Mouse (Mus musculus) kidney, embryonic 15.5 days (tissue): ENCODE measurements around the gene Bmper. TPM values are rescaled to one million over a fixed set of nuclear protein-coding genes. Genes with fewer than 3 reads are reported as not detected.
A peak's percentile ranks its signal among the peaks of the same experiment; 100 is the strongest.

Experiments
- ATAC-seq: fragments of 200-750 bp; cut with Nextera tagmentation; replicated peaks from 2 replicates; pipeline ENCODE4 v1.8.0; 2017; ENCODE audit warnings: moderate TSS enrichment; ENCODE audit not compliant: low FRiP score
- H3K27ac ChIP-seq: fragments of 300-500 bp; sonication (generic); 2 replicates; pipeline ENCODE4 v1.5.1; 2015; ENCODE audit warnings: mild to moderate bottlenecking, inconsistent platforms
- H3K27me3 ChIP-seq: fragments of 300-500 bp; sonication (generic); 2 replicates; pipeline ENCODE4 v1.6.1; 2015; ENCODE audit warnings: inconsistent platforms
- H3K36me3 ChIP-seq: fragments of 300-500 bp; sonication (generic); 2 replicates; pipeline ENCODE4 v1.6.1; 2015; ENCODE audit warnings: inconsistent platforms
- H3K4me1 ChIP-seq: fragments of 300-500 bp; sonication (generic); 2 replicates; pipeline ENCODE4 v1.6.1; 2015; ENCODE audit warnings: inconsistent platforms
- H3K4me2 ChIP-seq: fragments of 300-500 bp; sonication (generic); 2 replicates; pipeline ENCODE4 v1.6.1; 2015; ENCODE audit warnings: moderate library complexity, mild to moderate bottlenecking, inconsistent platforms
- H3K4me3 ChIP-seq: fragments of 300-500 bp; sonication (generic); replicated peaks from 2 replicates; pipeline ENCODE4 v1.5.1; 2015; ENCODE audit warnings: mild to moderate bottlenecking, inconsistent platforms
- H3K9ac ChIP-seq: fragments of 300-500 bp; sonication (generic); 2 replicates; pipeline ENCODE4 v1.6.1; 2015; ENCODE audit warnings: mild to moderate bottlenecking, inconsistent platforms
- H3K9me3 ChIP-seq: fragments of 300-500 bp; sonication (generic); replicated peaks from 2 replicates; pipeline ENCODE4 v1.6.1; 2016; ENCODE audit warnings: inconsistent platforms
- WGBS: fragments of 180-500 bp; shearing (Covaris S2); methylation state at CpG from one replicate; pipeline ENCODE4 v1.1.7; 2015; ENCODE audit warnings: mixed read lengths; 5-methylcytosine and 5-hydroxymethylcytosine counted together
- polyA plus RNA-seq: library from polyadenylated mRNA; unstranded; fragments of >200 nt; fragmentation: Nextera tagmentation; extraction: Ambion mirVana; gene quantifications from 2 replicates; pipeline ENCODE4 v1.2.1, GENCODE M21; 2015

Gene Bmper
- polyA plus RNA-seq, 1 experiment from 2014 or later = 23.5 TPM

GRCm38 (mm10) chr9:23352396-23352795 is 129.5 kb downstream of the Bmper start:
- Histone ChIP-seq H3K4me1 (no peaks in the 10 kb centered on the region), H3K27ac (no peak overlapping the region), H3K4me3 (no peak overlapping the region), H3K36me3 (no peaks in the 10 kb centered on the region), H3K9me3 (no peaks in the 10 kb centered on the region), H3K9ac (no peak overlapping the region), H3K27me3 (no peaks in the 10 kb centered on the region), H3K4me2 (no peak overlapping the region)
- WGBS = 93% methylated on average over 2 of the region's 2 CpGs
- no peak for ATAC-seq

- no peaks in the 10 kb centered on the region for H3K27me3 ChIP-seq
- no peak for ATAC-seq
- H3K4me1 ChIP-seq = no peaks in the 10 kb centered on the region
- H3K9me3 ChIP-seq = no peaks in the 10 kb centered on the region
- WGBS = 32% methylated on average over 5 of the region's 5 CpGs
- H3K27ac ChIP-seq = no peak overlapping the region
- H3K4me3 ChIP-seq = no peak overlapping the region
- H3K4me2 ChIP-seq = no peak overlapping the region
- H3K36me3 ChIP-seq = no peaks in the 10 kb centered on the region
- no peak overlapping the region for H3K9ac ChIP-seq
Observed at GRCm38 (mm10) chr9:23354201-23354820, 131.4 kb downstream of the Bmper start.

DNA sequence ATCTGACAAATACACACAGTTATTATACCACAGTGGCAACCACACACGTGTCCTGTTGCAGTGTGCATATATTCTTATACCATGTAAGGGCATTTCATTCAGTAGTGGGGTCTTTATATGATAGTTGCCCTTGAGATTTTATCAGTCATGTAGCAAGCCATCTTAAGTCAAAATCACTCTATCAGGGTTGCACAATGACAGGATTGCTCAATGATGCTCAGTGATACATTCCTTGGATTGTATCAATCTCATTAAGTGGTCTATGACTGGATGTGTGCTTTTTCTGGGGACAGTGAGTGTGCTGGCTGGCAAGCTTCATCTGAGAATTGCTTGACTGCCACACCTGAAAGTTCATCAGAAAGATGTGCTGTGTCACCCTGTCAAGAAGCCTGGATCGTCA is 135.2 kb downstream of the Bmper start:
- no peaks in the 10 kb centered on the region for H3K36me3 ChIP-seq
- no peak for ATAC-seq
- WGBS = 94% methylated on average over 2 of the region's 2 CpGs

GRCm38 (mm10) chr9:23363139-23363538 is 140.3 kb downstream of the Bmper start:
- no peak overlapping the region for H3K27ac ChIP-seq
- 0 out of 2 replicates have a peak, but pooled peaks have one; percentile 25 for ATAC-seq
- 42% methylated on average over 2 of the region's 2 CpGs for WGBS
- H3K4me2 ChIP-seq = no peak overlapping the region
- H3K9ac ChIP-seq = no peak overlapping the region
- H3K27me3 ChIP-seq = no peaks in the 10 kb centered on the region
- H3K4me1 ChIP-seq = no peaks in the 10 kb centered on the region
- H3K9me3 ChIP-seq = no peaks in the 10 kb centered on the region
- no peaks in the 10 kb centered on the region for H3K36me3 ChIP-seq
- no peak overlapping the region for H3K4me3 ChIP-seq

More for the DNA sequence above, 135.2 kb downstream of the Bmper start:
- Histone ChIP-seq H3K4me2 (no peak overlapping the region), H3K9ac (no peak overlapping the region), H3K9me3 (no peaks in the 10 kb centered on the region), H3K27ac (no peak overlapping the region), H3K4me3 (no peak overlapping the region), H3K27me3 (no peaks in the 10 kb centered on the region), H3K4me1 (no peaks in the 10 kb centered on the region)

GRCm38 (mm10) chr9:23363540-23363939 is 140.7 kb downstream of the Bmper start:
- no peaks in the 10 kb centered on the region for H3K27me3 ChIP-seq
- H3K9me3 ChIP-seq = no peaks in the 10 kb centered on the region
- H3K9ac ChIP-seq = no peak overlapping the region
- no peaks in the 10 kb centered on the region for H3K36me3 ChIP-seq
- no peak for ATAC-seq
- no peak overlapping the region for H3K4me2 ChIP-seq
- no peaks in the 10 kb centered on the region for H3K4me1 ChIP-seq
- no peak overlapping the region for H3K27ac ChIP-seq
- no peak overlapping the region for H3K4me3 ChIP-seq
- WGBS = 64% methylated on average over 7 of the region's 7 CpGs

GRCm38 (mm10) chr9:23364047-23364446 is 141.2 kb downstream of the Bmper start:
- no peak overlapping the region for H3K9ac ChIP-seq
- 83% methylated on average over 2 of the region's 2 CpGs for WGBS
- no peaks in the 10 kb centered on the region for H3K36me3 ChIP-seq
- no peak overlapping the region for H3K4me2 ChIP-seq
- H3K4me1 ChIP-seq = no peaks in the 10 kb centered on the region
- ATAC-seq = no peak
- no peak overlapping the region for H3K4me3 ChIP-seq
- H3K9me3 ChIP-seq = no peaks in the 10 kb centered on the region
- no peak overlapping the region for H3K27ac ChIP-seq
- H3K27me3 ChIP-seq = no peaks in the 10 kb centered on the region

- H3K4me1 ChIP-seq = no peaks in the 10 kb centered on the region
- H3K4me2 ChIP-seq = no peak overlapping the region
- no peak overlapping the region for H3K4me3 ChIP-seq
- no peak overlapping the region for H3K9ac ChIP-seq
- H3K27me3 ChIP-seq = no peaks in the 10 kb centered on the region
- no peak overlapping the region for H3K27ac ChIP-seq
- no peaks in the 10 kb centered on the region for H3K36me3 ChIP-seq
- no peak for ATAC-seq
- no peaks in the 10 kb centered on the region for H3K9me3 ChIP-seq
Observed at GRCm38 (mm10) chr9:23368124-23368523, 145.2 kb downstream of the Bmper start.

DNA sequence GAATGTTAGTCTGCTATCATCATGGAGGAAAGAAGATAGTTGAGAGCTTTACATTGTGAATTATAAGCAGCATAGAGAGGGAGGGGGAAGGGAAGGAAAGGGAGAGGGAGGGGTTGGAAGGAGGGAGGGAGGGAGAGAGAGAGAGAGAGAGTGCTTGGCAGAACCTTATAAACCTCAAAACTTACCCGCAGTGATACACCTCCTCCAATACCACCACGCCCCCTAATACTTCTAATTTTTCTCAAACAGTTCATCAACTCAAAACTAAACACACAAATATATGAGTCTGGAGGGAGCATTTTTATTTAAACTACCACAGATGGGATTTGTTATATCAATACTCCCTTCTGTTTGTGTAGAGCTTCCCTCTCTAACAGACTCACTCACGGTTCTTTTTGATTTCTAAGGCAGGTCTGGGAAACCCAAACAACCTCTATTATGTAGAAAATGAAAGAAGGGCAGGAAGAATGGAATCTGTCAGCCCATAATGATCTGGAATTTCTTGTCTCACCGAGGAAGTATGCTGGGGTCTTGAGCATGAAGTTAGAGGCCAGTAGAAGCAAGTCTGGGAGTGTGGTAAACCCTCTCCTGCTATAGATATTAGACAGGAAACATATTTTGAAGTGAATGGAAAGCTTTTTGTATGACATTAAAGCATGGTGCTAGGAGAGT is 152.0 kb downstream of the Bmper start:
- Histone ChIP-seq H3K4me3 (no peak overlapping the region), H3K9me3 (no peaks in the 10 kb centered on the region), H3K36me3 (no peaks in the 10 kb centered on the region), H3K4me1 (0 out of 2 replicates have a peak, but pooled peaks cover 6% of the 10 kb centered on the region), H3K9ac (no peak overlapping the region), H3K4me2 (no peak overlapping the region), H3K27ac (no peak overlapping the region), H3K27me3 (no peaks in the 10 kb centered on the region)
- 66% methylated on average over 4 of the region's 4 CpGs for WGBS
- no peak for ATAC-seq

GRCm38 (mm10) chr9:23377831-23378730 is 155.2 kb downstream of the Bmper start:
- Histone ChIP-seq H3K36me3 (no peaks in the 10 kb centered on the region), H3K27me3 (no peaks in the 10 kb centered on the region), H3K4me1 (0 out of 2 replicates have a peak, but pooled peaks cover 10% of the 10 kb centered on the region), H3K4me2 (no peak overlapping the region), H3K9me3 (no peaks in the 10 kb centered on the region), H3K27ac (no peak overlapping the region), H3K4me3 (no peak overlapping the region), H3K9ac (no peak overlapping the region)
- no peak for ATAC-seq
- WGBS = 71% methylated on average over 5 of the region's 5 CpGs

- H3K4me1 ChIP-seq = 0 out of 2 replicates have a peak, but pooled peaks cover 10% of the 10 kb centered on the region
- no peak overlapping the region for H3K9ac ChIP-seq
- WGBS = 41% methylated on average over 6 of the region's 6 CpGs
- no peak; the same call in 1 of the 2 replicates for ATAC-seq
- no peaks in the 10 kb centered on the region for H3K9me3 ChIP-seq
- no peak overlapping the region for H3K4me3 ChIP-seq
- no peak overlapping the region for H3K4me2 ChIP-seq
- H3K36me3 ChIP-seq = no peaks in the 10 kb centered on the region
- H3K27ac ChIP-seq = no peak overlapping the region
- H3K27me3 ChIP-seq = no peaks in the 10 kb centered on the region
Observed at GRCm38 (mm10) chr9:23378731-23379170, 155.9 kb downstream of the Bmper start.

- Histone ChIP-seq H3K4me1 (peaks cover 18% of the 10 kb centered on the region), H3K27ac (no peak overlapping the region), H3K27me3 (no peaks in the 10 kb centered on the region), H3K4me3 (no peak overlapping the region), H3K9me3 (no peaks in the 10 kb centered on the region), H3K4me2 (no peak overlapping the region), H3K36me3 (no peaks in the 10 kb centered on the region), H3K9ac (no peak overlapping the region)
- WGBS = 52% methylated on average over 5 of the region's 5 CpGs
- ATAC-seq = no peak
Observed at GRCm38 (mm10) chr9:23380171-23380835, 157.4 kb downstream of the Bmper start.
